Mouse (Mus musculus): Measurements from ENCODE around the gene Aldh18a1. TPM values are rescaled to one million over a fixed set of nuclear protein-coding genes. Genes with fewer than 3 reads are reported as not detected.
"Not testable (repeated sequence)": the region's sequence is repeated elsewhere in the genome, so short reads cannot be mapped to it uniquely, and the experiment has no call there.

Gene Aldh18a1
- total and polyA plus RNA-seq, 3 experiments, result 35.3 to 214 (median 89.7) TPM

GRCm38 (mm10) chr19:40607676-40608075, 19.4 kb upstream of the Aldh18a1 start:
- Histone ChIP-seq H3K4me3 (ENCODE audit: control insufficient read depth in 1 of 2, insufficient read depth in 1 of 2, low read depth in 2 of 2, low read length in 2 of 2) (no peak overlapping the region), H3K79me2 (ENCODE audit: control insufficient read depth, insufficient read depth, low read length, poor library complexity) (peaks cover 1% of the 10 kb centered on the region; the same call in 1 of the 2 replicates), H3K36me3 (ENCODE audit: control insufficient read depth in 1 of 2, insufficient read depth in 2 of 2, low read length in 2 of 2) (peaks cover 0 to 3% of the 10 kb centered on the region in 2 experiments; a peak in 1 of 4 replicates), H3K27me3 (ENCODE audit: control insufficient read depth in 1 of 2, insufficient read depth in 2 of 2, low read length in 2 of 2) (no peaks in the 10 kb centered on the region), H3K9ac (ENCODE audit: control insufficient read depth, low read depth, low read length, poor library complexity, severe bottlenecking) (no peak overlapping the region), H3K27ac (ENCODE audit: control insufficient read depth, low read depth, low read length) (no peak overlapping the region), H3K9me3 (replicated peaks; ENCODE audit: insufficient read depth, low read length) (no peaks in the 10 kb centered on the region), H3K4me1 (ENCODE audit: control insufficient read depth in 1 of 2, insufficient read depth in 2 of 2, low read length in 2 of 2) (0 out of 4 replicates have a peak, but pooled peaks cover 0 to 3% of the 10 kb centered on the region in 2 experiments)
- no peak for DNase-seq (ENCODE audit: low read depth, low spot score)
- TF ChIP-seq ZKSCAN1 (IDR thresholded peaks at IDR 0.05; ENCODE audit: low read depth, low read length) (no peak), TCF12 (IDR thresholded peaks at IDR 0.05; ENCODE audit: low read depth, low read length) (no peak), TBP (IDR thresholded peaks at IDR 0.05; ENCODE audit: low read depth, low read length) (no peak), MAFK (IDR thresholded peaks at IDR 0.05; ENCODE audit: borderline replicate concordance, low read depth, low read length) (peak; percentile 89), GATA1 (IDR thresholded peaks at IDR 0.05; ENCODE audit: low read depth, low read length) (no peak), RAD21 (IDR thresholded peaks at IDR 0.05; ENCODE audit: low read depth, low read length) (no peak)

DNA sequence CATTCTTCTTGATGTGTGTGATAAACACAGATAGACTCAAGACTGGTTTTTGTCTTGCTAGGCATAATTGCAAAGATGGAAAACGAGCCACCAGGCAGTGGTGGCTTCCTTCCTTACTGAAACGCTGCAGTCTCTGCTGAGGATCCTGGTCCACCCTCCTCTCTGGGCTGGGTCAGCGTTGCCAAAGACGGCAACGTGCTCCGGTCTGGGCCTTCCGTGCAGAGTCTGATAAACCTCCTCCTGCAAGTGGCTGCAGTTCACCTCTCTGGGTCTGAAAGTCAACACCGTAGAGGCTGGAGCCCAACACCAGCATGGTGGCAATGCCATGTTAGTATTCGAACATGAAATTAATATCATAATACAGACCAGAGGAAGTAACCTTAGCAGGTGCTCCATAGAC, 16.9 kb upstream of the Aldh18a1 start:
- H3K9me3 ChIP-seq (replicated peaks; ENCODE audit: insufficient read depth, low read length), result no peaks in the 10 kb centered on the region
- no peaks in the 10 kb centered on the region for H3K79me2 ChIP-seq (ENCODE audit: control insufficient read depth, insufficient read depth, low read length, poor library complexity)
- peaks cover 0 to 5% of the 10 kb centered on the region in 2 experiments; a peak in 1 of 4 replicates for H3K4me1 ChIP-seq (ENCODE audit: control insufficient read depth in 1 of 2, insufficient read depth in 2 of 2, low read length in 2 of 2)
- TF ChIP-seq ZMIZ1 (IDR thresholded peaks at IDR 0.05; ENCODE audit: low read depth, low read length), result no peak
- no peak for TF ChIP-seq CHD2 (IDR thresholded peaks at IDR 0.05; ENCODE audit: low read length)
- H3K9ac ChIP-seq (ENCODE audit: control insufficient read depth, low read depth, low read length, poor library complexity, severe bottlenecking), result no peak overlapping the region
- no peak overlapping the region for H3K27ac ChIP-seq (ENCODE audit: control insufficient read depth, low read depth, low read length)
- no peak overlapping the region for H3K4me3 ChIP-seq (ENCODE audit: control insufficient read depth in 1 of 2, insufficient read depth in 1 of 2, low read depth in 2 of 2, low read length in 2 of 2)
- DNase-seq (ENCODE audit: low read depth, low spot score), result no peak
- no peaks in the 10 kb centered on the region for H3K27me3 ChIP-seq (ENCODE audit: control insufficient read depth in 1 of 2, insufficient read depth in 2 of 2, low read length in 2 of 2)
- H3K36me3 ChIP-seq (ENCODE audit: control insufficient read depth in 1 of 2, insufficient read depth in 2 of 2, low read length in 2 of 2), result peaks cover 0 to 8% of the 10 kb centered on the region in 2 experiments; a peak in 2 of 4 replicates

DNA sequence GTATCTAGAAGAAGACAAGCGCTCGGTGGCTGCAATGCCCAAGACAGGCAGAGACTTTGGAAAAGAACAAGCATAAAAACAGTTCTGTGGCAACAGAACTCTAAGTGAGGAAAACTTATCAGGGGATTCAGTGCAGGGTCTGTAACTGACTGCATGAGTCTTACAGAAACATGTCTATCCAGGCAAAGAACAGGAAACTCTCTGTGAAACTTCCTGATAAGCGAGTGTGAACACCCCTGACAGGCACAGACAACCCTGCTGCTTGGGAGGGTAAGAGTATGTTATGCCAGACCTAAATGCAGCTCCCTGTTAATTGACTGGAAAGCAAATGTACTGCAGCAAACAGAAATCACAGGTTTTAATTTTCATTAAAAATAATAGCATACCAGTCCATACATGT, 13.6 kb upstream of the Aldh18a1 start:
- Histone ChIP-seq H3K36me3 (ENCODE audit: control insufficient read depth in 1 of 2, insufficient read depth in 2 of 2, low read length in 2 of 2) (peaks cover 0 to 8% of the 10 kb centered on the region in 2 experiments; a peak in 2 of 4 replicates), H3K9ac (ENCODE audit: control insufficient read depth, low read depth, low read length, poor library complexity, severe bottlenecking) (no peak overlapping the region), H3K4me3 (ENCODE audit: control insufficient read depth in 1 of 2, insufficient read depth in 1 of 2, low read depth in 2 of 2, low read length in 2 of 2) (no peak overlapping the region), H3K27me3 (ENCODE audit: control insufficient read depth in 1 of 2, insufficient read depth in 2 of 2, low read length in 2 of 2) (no peaks in the 10 kb centered on the region), H3K27ac (ENCODE audit: control insufficient read depth, low read depth, low read length) (peak overlapping the region; percentile 42; the same call in 1 of the 2 replicates), H3K79me2 (ENCODE audit: control insufficient read depth, insufficient read depth, low read length, poor library complexity) (no peaks in the 10 kb centered on the region), H3K9me3 (replicated peaks; ENCODE audit: insufficient read depth, low read length) (no peaks in the 10 kb centered on the region), H3K4me1 (ENCODE audit: control insufficient read depth in 1 of 2, insufficient read depth in 2 of 2, low read length in 2 of 2) (peaks cover 0 to 5% of the 10 kb centered on the region in 2 experiments; a peak in 1 of 4 replicates)
- DNase-seq (ENCODE audit: low read depth, low spot score), result peak; percentile 53
- TF ChIP-seq TAL1 (IDR thresholded peaks at IDR 0.05; ENCODE audit: low read length) (no peak), MAFK (IDR thresholded peaks at IDR 0.05; ENCODE audit: borderline replicate concordance, low read depth, low read length) (no peak), UBTF (IDR thresholded peaks at IDR 0.05; ENCODE audit: borderline replicate concordance, insufficient read depth, low read depth, low read length) (no peak), ZNF384 (IDR thresholded peaks at IDR 0.05; ENCODE audit: low read depth, low read length) (no peak), KAT2A (conservative IDR thresholded peaks at IDR 0.05; ENCODE audit: low read depth, low read length) (no peak), POLR2AphosphoS2 (IDR thresholded peaks at IDR 0.05; ENCODE audit: low read length) (no peak), GATA1 (IDR thresholded peaks at IDR 0.05; ENCODE audit: low read depth, low read length) (peak; percentile 57), MAZ (IDR thresholded peaks at IDR 0.05; ENCODE audit: low read depth, low read length) (no peak), USF2 (IDR thresholded peaks at IDR 0.05; ENCODE audit: borderline replicate concordance in 1 of 2, insufficient read depth in 1 of 2, low read depth in 1 of 2, low read length in 2 of 2) (no peak)

DNA sequence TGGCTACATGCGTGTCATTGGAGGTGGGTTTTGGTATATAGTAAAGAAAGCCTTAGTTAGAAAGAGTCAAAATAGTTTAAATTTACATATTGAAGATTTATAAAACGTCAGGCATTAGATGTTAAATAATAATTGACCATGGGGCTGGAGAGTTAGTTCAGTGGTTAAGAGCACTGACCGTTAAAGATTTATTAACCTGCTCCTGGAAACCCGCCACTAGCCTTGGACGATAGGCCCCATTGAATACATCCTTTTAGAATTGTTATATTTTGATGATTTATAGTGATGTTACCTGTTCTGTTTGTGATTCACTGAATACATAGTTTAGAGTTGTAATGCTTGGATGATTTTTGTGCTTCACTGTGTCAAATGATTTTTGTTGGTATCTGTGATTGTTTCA, 12.6 kb upstream of the Aldh18a1 start:
- H3K36me3 ChIP-seq (ENCODE audit: control insufficient read depth in 1 of 2, insufficient read depth in 2 of 2, low read length in 2 of 2); H3K79me2 ChIP-seq (ENCODE audit: control insufficient read depth, insufficient read depth, low read length, poor library complexity); H3K4me1 ChIP-seq (ENCODE audit: control insufficient read depth in 1 of 2, insufficient read depth in 2 of 2, low read length in 2 of 2); H3K4me3 ChIP-seq (ENCODE audit: control insufficient read depth in 1 of 2, insufficient read depth in 1 of 2, low read depth in 2 of 2, low read length in 2 of 2); H3K9me3 ChIP-seq (replicated peaks; ENCODE audit: insufficient read depth, low read length); DNase-seq (ENCODE audit: low read depth, low spot score); H3K27ac ChIP-seq (ENCODE audit: control insufficient read depth, low read depth, low read length); H3K9ac ChIP-seq (ENCODE audit: control insufficient read depth, low read depth, low read length, poor library complexity, severe bottlenecking); H3K27me3 ChIP-seq (ENCODE audit: control insufficient read depth in 1 of 2, insufficient read depth in 2 of 2, low read length in 2 of 2): not testable (repeated sequence)

All from MEL (cell line).